Mouse (Mus musculus) midbrain, embryonic 14.5 days (tissue): ENCODE results near the gene Gm31571. TPM values are rescaled to one million over a fixed set of nuclear protein-coding genes. Genes with fewer than 3 reads are reported as not detected.
"Not testable (repeated sequence)": the region's sequence is repeated elsewhere in the genome, so short reads cannot be mapped to it uniquely, and the experiment has no call there.

Experiments used
- ATAC-seq: fragments of 200-750 bp; cut with Nextera tagmentation; 2 replicates; pipeline ENCODE4 v1.8.0; 2017; ENCODE audit warnings: moderate number of reproducible peaks, moderate library complexity; ENCODE audit not compliant: low FRiP score, low TSS enrichment
- DNase-seq: peaks from one replicate; pipeline ENCODE4 v3.0.0-alpha.2; 2015
- H3K27ac ChIP-seq: fragments of 300-500 bp; sonication (generic); replicated peaks from 2 replicates; pipeline ENCODE4 v1.5.1; 2014; ENCODE audit warnings: mild to moderate bottlenecking, low read depth, low read length, moderate library complexity
- H3K27me3 ChIP-seq: fragments of 300-500 bp; sonication (generic); 2 replicates; pipeline ENCODE4 v1.6.1; 2014; ENCODE audit warnings: low read length, control low read depth, mixed read lengths; ENCODE audit not compliant: control insufficient read depth, insufficient read depth
- H3K36me3 ChIP-seq: fragments of 300-500 bp; sonication (generic); 2 replicates; pipeline ENCODE4 v1.6.1; 2014; ENCODE audit warnings: low read length, control low read depth; ENCODE audit not compliant: control insufficient read depth, insufficient read depth
- H3K4me1 ChIP-seq: fragments of 300-500 bp; sonication (generic); 2 replicates; pipeline ENCODE4 v1.6.1; 2014; ENCODE audit warnings: mild to moderate bottlenecking, antibody characterized with exemption, low read length, control low read depth; ENCODE audit not compliant: control insufficient read depth, insufficient read depth
- H3K4me2 ChIP-seq: fragments of 300-500 bp; sonication (generic); 2 replicates; pipeline ENCODE4 v1.6.1; 2014; ENCODE audit warnings: mild to moderate bottlenecking, low read length, moderate library complexity
- H3K4me3 ChIP-seq: fragments of 300-500 bp; sonication (generic); replicated peaks from 2 replicates; pipeline ENCODE4 v1.5.1; 2014; ENCODE audit warnings: low read depth, low read length
- H3K9ac ChIP-seq: fragments of 300-500 bp; sonication (generic); replicated peaks from 2 replicates; pipeline ENCODE4 v1.6.1; 2014; ENCODE audit warnings: mild to moderate bottlenecking, low read length, moderate library complexity
- H3K9me3 ChIP-seq: fragments of 300-500 bp; sonication (generic); 2 replicates; pipeline ENCODE4 v1.6.1; 2016; ENCODE audit warnings: low read length, control low read depth, mixed read lengths; ENCODE audit not compliant: control insufficient read depth
- WGBS: fragments of 180-500 bp; shearing (Covaris S2); extraction: QIAGEN DNeasy Blood & Tissue Kit; methylation state at CpG from one replicate; pipeline ENCODE4 v1.1.7; 2014; 5-methylcytosine and 5-hydroxymethylcytosine counted together
- polyA plus RNA-seq: library from polyadenylated mRNA; unstranded; fragments of >200 nt; fragmentation: Nextera tagmentation; extraction: Ambion mirVana; gene quantifications from 2 replicates; pipeline ENCODE4 v1.2.1, GENCODE M21; 2014

The Gm31571 gene
- not detected in 2 replicates for polyA plus RNA-seq

DNA sequence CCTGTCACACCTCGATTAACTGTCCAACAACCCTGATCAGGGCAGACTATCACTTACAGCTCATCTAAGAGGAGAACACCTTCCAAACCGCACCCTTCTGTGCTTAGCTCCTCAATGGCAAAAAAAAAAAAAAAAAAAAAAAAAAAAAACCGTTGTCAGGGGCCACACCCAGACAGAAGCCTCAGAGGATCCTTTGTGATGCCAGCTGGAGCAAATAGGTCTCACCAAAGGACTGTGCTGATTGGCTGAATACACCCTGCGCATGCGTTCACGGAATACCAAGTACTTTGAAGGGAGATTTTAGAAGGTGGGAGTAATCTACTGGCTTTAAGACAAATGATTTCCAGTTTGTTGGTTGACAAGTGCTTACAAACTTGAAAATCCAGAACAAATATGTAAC is at the start of gene Gm31571:
Gene Gm31571, minus strand, starts transcription at position 101 of the 400 bp plus-strand sequence.
- WGBS: no CpG with 5 or more reads among the region's 6 CpGs
- not testable (repeated sequence) for H3K4me3 ChIP-seq, DNase-seq

More for the DNA sequence above, at the start of gene Gm31571:
- not testable (repeated sequence) for H3K36me3 ChIP-seq, H3K9me3 ChIP-seq, H3K27ac ChIP-seq, H3K4me1 ChIP-seq, H3K27me3 ChIP-seq, H3K9ac ChIP-seq, H3K4me2 ChIP-seq, ATAC-seq
